Mouse (Mus musculus): Measurements from ENCODE around the gene Ptprcap. TPM values are rescaled to one million over a fixed set of nuclear protein-coding genes. Genes with fewer than 3 reads are reported as not detected.
"Not testable (repeated sequence)": the region's sequence is repeated elsewhere in the genome, so short reads cannot be mapped to it uniquely, and the experiment has no call there.

Gene Ptprcap
- polyA plus RNA-seq, 1 experiment from 2014 or later, result not detected

DNA sequence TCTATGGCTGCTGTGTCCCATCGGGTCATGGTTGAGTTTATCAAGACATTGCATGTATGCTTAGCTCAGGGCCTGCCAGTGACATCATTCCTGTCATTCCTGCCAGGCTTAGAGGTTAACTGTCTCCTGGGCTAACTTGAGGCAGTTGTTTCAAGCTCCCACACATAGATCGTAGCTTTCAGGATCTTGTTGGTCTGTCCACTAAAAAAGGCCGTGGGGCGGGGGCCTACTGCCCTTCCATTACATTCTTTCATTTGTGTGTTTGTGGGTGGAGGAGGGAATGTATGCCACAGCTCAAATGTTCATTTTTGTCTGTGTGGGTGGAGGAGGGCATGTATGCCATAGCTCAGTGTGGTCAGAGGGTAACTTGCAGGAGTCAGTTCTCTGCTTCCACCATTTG is 23.3 kb upstream of the Ptprcap start:
- Histone ChIP-seq H3K27me3 (ENCODE audit: low read depth, poor library complexity, severe bottlenecking) (no peaks in the 10 kb centered on the region), H3K4me3 (no peak overlapping the region), H3K4me1 (peaks cover 21% of the 10 kb centered on the region), H3K9me3 (replicated peaks) (no peaks in the 10 kb centered on the region), H3K36me3 (peaks cover 61% of the 10 kb centered on the region), H3K27ac (replicated peaks) (no peak overlapping the region)
- DNase-seq (ENCODE audit: low spot score), result no peak
- WGBS, result 90% methylated on average over 4 of the region's 4 CpGs

DNA sequence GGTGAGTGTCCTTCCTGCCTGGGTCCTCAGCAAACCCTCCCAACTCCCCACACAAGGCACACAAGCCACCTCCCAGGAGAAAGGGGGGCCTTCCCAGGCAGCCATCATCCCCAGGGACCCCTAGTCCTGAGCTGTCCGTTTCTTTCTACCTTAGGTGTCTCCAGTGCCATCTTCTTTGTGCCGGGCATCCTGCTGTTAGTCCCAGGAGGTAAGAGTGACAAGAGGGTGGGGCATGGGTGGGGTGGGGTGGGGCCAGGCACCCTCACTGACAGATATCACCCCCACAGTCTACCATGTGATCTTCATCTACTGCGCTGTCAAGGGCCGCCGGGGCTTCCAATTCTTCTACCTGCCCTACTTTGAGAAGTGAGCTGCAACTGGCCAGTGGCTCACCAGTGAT is 22.3 kb upstream of the Ptprcap start:
- Histone ChIP-seq H3K36me3 (peaks cover 61% of the 10 kb centered on the region), H3K9me3 (replicated peaks) (no peaks in the 10 kb centered on the region), H3K27me3 (ENCODE audit: low read depth, poor library complexity, severe bottlenecking) (no peaks in the 10 kb centered on the region), H3K4me3 (no peak overlapping the region), H3K4me1 (peaks cover 17% of the 10 kb centered on the region), H3K27ac (replicated peaks) (no peak overlapping the region)
- no peak for DNase-seq (ENCODE audit: low spot score)
- 95% methylated on average over 5 of the region's 5 CpGs for WGBS

DNA sequence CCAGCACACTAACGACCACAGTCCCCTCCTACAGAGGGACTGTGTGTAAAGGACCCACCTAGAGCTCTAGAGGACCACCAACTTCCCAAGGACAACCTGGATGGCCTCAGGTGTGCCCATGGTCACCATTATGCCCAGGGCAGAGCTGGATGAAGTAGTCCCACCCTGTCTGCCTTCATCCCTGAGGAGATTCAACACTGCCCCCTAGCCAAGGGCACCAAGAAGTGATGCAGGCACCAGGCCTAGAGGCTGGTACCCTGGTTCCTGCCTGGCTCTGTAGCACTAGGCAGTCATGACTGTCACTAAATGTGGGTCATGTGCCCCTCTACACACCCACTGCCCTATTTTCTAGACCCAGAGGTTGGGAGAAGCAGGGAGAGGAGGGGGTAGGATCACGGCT is 21.6 kb upstream of the Ptprcap start:
- Histone ChIP-seq H3K27ac (replicated peaks) (no peak overlapping the region), H3K27me3 (ENCODE audit: low read depth, poor library complexity, severe bottlenecking) (no peaks in the 10 kb centered on the region), H3K4me3 (no peak overlapping the region), H3K36me3 (peaks cover 61% of the 10 kb centered on the region), H3K4me1 (peaks cover 10% of the 10 kb centered on the region), H3K9me3 (replicated peaks) (no peaks in the 10 kb centered on the region)
- no peak for DNase-seq (ENCODE audit: low spot score)
- WGBS, result 83% methylated on average over 2 of the region's 2 CpGs

DNA sequence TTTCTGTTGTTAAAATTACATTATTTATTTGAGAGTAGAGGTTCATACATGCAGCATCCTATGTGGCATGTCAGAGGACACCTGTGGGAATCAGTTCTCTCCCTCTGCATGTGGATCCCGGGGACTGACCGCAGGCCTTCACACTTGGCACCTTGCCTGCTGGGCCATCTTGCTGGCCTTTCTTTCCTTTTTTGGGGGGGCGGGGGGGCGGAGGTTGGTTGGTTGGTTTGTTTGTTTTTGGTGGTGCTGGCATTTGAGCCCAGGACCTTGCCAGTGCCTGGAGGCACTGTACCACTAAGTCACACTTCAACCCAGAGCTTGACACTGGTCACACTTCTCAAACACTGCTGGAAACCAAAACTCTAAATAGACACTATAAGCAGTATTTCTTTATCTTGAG is 19.1 kb upstream of the Ptprcap start:
- 98% methylated on average over 4 of the region's 4 CpGs for WGBS
- H3K4me1 ChIP-seq, result peaks cover 9% of the 10 kb centered on the region
- no peak overlapping the region for H3K4me3 ChIP-seq
- DNase-seq (ENCODE audit: low spot score), result no peak
- peaks cover 41% of the 10 kb centered on the region for H3K36me3 ChIP-seq
- no peak overlapping the region for H3K27ac ChIP-seq (replicated peaks)
- H3K9me3 ChIP-seq (replicated peaks), result no peaks in the 10 kb centered on the region
- H3K27me3 ChIP-seq (ENCODE audit: low read depth, poor library complexity, severe bottlenecking), result no peaks in the 10 kb centered on the region

DNA sequence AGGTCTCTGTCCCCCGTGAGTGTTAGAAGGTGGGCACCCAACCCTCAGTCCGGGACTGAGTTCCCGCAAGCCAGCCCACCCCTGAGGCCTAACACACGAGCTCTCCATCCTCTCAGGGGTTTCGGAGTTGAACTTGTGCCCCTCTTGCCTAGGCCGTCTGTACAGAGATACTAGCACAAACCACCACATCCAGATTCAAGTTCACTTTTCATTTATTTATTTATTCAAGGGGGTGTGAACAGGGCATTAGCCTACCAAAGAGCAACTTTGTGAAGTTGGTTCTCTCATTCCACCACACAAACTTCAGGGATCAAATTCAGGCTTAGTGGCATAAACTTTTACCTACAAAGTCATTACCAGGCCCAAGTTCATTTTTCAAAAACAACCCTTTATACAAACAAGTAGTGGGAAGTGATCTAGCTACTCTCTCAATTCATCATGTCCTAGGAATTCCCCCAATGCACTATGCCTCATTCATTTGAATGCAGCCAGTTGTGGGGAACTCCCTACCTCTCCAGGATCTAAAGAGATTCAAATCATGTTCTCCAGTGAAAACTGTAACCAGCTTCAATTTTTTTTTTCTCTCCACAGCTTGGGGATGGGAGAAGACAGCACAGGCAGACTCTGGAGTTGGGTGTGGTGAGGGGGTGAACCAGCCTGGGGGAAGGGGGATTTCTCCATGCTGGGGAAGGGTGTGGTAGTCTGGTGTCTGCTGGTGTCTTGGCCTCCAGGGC is 18.0 kb upstream of the Ptprcap start:
- 76% methylated on average over 6 of the region's 6 CpGs for WGBS
- not testable (repeated sequence) for H3K9me3 ChIP-seq (replicated peaks); H3K27ac ChIP-seq (replicated peaks)

DNA sequence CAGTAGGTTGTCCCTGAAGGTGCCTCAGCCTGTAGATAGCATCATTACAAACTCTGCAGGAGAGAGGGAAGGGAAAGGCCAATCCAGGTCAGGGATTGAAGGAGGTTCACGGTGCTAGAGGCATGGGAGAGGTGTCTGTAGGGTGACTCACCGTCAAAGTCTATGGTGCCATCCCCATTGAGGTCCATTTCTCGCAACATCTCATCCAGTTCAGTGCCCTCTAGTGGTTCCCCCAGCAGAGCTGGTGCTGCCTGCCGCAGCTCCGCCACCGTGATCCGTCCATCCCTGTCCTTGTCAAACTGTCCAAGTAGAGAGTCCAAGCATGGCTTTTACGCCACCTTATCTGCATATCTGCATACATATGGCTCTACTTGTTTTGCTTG is 17.4 kb upstream of the Ptprcap start:
- H3K4me1 ChIP-seq, result peaks cover 20% of the 10 kb centered on the region
- WGBS, result 36% methylated on average over 8 of the region's 8 CpGs

More for the DNA sequence above, 18.0 kb upstream of the Ptprcap start:
- Histone ChIP-seq H3K36me3 (peaks cover 30% of the 10 kb centered on the region), H3K4me1 (peaks cover 19% of the 10 kb centered on the region)
- H3K27me3 ChIP-seq (ENCODE audit: low read depth, poor library complexity, severe bottlenecking); DNase-seq (ENCODE audit: low spot score); H3K4me3 ChIP-seq: not testable (repeated sequence)

DNA sequence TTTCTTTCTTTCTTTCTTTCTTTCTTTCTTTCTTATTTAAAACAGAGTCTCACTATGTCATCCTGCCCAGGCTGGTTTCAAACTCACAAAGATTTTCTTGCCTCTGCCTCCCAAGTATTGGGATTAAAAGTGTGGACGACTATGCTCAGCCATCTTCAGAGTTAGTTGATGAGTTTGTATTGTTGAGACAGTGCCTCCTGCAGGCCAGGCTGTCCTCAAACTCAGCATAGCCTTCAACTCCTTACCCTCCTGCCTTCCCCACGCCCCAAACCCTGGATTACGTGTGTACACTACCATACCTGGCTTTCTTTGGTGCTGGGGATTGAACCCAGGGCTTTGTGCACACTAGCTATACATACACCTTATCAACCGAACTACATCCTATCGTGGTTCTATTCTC is 16.9 kb upstream of the Ptprcap start:
- Histone ChIP-seq H3K9me3 (replicated peaks) (no peaks in the 10 kb centered on the region), H3K27me3 (ENCODE audit: low read depth, poor library complexity, severe bottlenecking) (no peaks in the 10 kb centered on the region), H3K36me3 (peaks cover 22% of the 10 kb centered on the region), H3K4me1 (peaks cover 20% of the 10 kb centered on the region), H3K4me3 (no peak overlapping the region), H3K27ac (replicated peaks) (no peak overlapping the region)
- 77% methylated on average over 5 of the region's 5 CpGs for WGBS
- no peak for DNase-seq (ENCODE audit: low spot score)

More for the DNA sequence above, 17.4 kb upstream of the Ptprcap start:
- not testable (repeated sequence) for H3K27ac ChIP-seq (replicated peaks); H3K4me3 ChIP-seq; H3K9me3 ChIP-seq (replicated peaks); DNase-seq (ENCODE audit: low spot score); H3K27me3 ChIP-seq (ENCODE audit: low read depth, poor library complexity, severe bottlenecking)
- H3K36me3 ChIP-seq, result peaks cover 27% of the 10 kb centered on the region

DNA sequence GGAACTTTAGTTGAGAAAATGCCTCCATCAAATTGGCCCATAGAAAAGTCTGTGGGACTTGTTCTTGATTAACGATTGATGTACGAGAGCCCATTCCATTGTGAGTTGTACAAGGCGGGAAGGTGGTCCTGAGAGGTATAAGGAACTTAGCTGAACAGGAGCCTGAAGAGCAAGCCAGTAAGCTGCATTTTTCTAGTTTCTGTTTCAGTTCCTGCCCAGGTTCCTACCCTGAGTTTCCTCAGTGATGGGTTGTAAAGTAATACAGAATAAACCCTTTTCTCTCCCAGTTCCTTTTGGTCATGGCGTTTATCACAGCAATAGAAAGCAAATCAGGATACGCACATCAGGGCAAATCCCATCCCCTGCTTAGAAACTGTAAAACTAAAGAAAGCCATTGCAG is 15.5 kb upstream of the Ptprcap start:
- Histone ChIP-seq H3K4me3 (no peak overlapping the region), H3K9me3 (replicated peaks) (no peaks in the 10 kb centered on the region), H3K27me3 (ENCODE audit: low read depth, poor library complexity, severe bottlenecking) (no peaks in the 10 kb centered on the region), H3K4me1 (peaks cover 22% of the 10 kb centered on the region), H3K27ac (replicated peaks) (no peak overlapping the region), H3K36me3 (peaks cover 7% of the 10 kb centered on the region)
- WGBS, result 93% methylated on average over 5 of the region's 5 CpGs
- DNase-seq (ENCODE audit: low spot score), result no peak

DNA sequence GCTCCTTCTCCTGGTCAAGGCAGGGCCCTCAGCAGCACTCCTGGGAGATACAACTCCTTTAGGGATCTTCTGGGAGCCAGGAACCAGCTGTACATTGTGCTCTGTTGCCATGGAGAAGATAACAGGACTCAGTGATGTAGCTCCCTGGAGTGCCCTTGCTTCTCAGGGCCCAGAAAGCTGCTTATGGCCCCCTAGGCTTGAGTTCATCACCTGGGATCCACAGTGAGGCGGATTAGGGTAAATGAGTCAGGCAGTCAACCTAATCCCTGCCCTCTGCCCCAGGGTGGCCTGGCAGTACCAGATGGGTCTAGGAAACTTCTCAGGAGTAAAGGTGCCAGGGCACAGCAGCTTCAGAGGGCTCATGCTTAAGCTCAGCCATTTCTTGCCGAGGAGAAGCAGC is 14.0 kb upstream of the Ptprcap start, which contains the start of gene Gpr152:
Gene Gpr152, plus strand, starts transcription at position 342 of the 400 bp plus-strand sequence.
- H3K4me1 ChIP-seq, result peaks cover 23% of the 10 kb centered on the region
- H3K4me3 ChIP-seq, result no peak within 1 kb of the TSS
- no peaks in the 10 kb centered on the region for H3K9me3 ChIP-seq (replicated peaks)
- 65% methylated on average over 2 of the region's 2 CpGs for WGBS
- H3K36me3 ChIP-seq, result no peaks in the 10 kb centered on the region
- peak within 1 kb of the TSS; percentile 65 for H3K27ac ChIP-seq (replicated peaks)
- no peak for DNase-seq (ENCODE audit: low spot score)
- no peaks in the 10 kb centered on the region for H3K27me3 ChIP-seq (ENCODE audit: low read depth, poor library complexity, severe bottlenecking)

DNA sequence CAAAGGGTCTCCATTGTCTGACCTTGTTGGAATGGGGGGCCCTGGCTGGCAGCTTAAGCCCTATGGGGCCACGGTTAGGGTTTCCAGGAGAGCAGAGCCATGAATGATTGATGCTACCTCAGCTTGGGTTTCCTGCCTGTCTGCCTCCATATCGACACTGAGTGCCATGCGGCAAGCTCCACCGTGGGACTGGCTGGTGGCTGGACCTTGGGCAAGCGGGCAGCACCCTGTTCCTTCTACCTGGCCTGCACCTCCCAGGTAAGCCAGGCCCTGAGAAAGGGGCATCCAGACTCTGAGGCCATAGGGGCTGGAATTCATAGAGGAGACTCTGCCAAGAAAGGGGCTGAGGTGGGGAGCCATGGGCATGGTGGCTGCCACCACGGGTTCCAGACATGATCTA is 13.3 kb upstream of the Ptprcap start:
- no peak overlapping the region for H3K4me3 ChIP-seq
- no peaks in the 10 kb centered on the region for H3K27me3 ChIP-seq (ENCODE audit: low read depth, poor library complexity, severe bottlenecking)
- WGBS, result 87% methylated on average over 6 of the region's 6 CpGs
- no peak for DNase-seq (ENCODE audit: low spot score)
- H3K36me3 ChIP-seq, result no peaks in the 10 kb centered on the region
- 0 out of 2 replicates have a peak overlapping the region, but pooled peaks have one; percentile 17 for H3K27ac ChIP-seq (replicated peaks)
- no peaks in the 10 kb centered on the region for H3K9me3 ChIP-seq (replicated peaks)
- H3K4me1 ChIP-seq, result peaks cover 23% of the 10 kb centered on the region

DNA sequence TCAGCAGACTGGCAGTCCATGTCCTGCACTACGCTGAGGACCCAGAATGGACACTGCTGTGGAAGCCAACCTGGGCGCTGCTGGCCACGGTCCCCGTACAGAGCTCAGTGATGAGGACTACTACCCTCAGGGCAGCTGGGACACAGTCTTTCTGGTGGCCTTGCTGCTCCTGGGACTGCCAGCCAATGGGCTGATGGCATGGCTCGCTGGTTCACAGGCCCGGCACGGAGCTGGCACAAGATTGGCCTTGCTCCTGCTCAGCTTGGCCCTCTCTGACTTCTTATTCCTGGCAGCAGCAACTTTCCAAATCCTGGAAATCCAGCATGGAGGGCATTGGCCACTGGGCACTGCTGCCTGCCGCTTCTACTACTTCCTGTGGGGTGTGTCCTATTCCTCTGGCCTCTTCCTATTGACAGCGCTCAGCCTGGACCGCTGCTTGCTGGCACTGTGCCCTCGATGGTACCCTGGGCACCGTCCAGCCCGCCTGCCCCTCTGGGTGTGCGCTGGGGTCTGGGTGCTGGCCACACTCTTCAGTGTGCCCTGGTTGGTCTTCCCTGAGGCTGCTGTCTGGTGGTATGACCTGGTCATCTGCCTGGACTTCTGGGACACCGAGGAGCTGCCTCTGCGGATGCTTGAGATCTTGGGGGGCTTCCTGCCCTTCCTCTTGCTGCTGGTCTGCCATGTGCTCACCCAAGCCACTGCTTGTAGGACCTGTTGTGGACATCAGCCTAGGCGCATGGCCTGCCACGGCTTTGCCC is 10.8 kb upstream of the Ptprcap start:
- Histone ChIP-seq H3K9me3 (replicated peaks) (peaks cover 6% of the 10 kb centered on the region; the same call in 1 of the 2 replicates), H3K36me3 (no peaks in the 10 kb centered on the region), H3K27ac (replicated peaks) (no peak overlapping the region; the same call in 1 of the 2 replicates), H3K27me3 (ENCODE audit: low read depth, poor library complexity, severe bottlenecking) (no peaks in the 10 kb centered on the region), H3K4me3 (no peak overlapping the region), H3K4me1 (peaks cover 28% of the 10 kb centered on the region)
- 93% methylated on average over 18 of the region's 18 CpGs for WGBS
- DNase-seq (ENCODE audit: low spot score), result no peak

DNA sequence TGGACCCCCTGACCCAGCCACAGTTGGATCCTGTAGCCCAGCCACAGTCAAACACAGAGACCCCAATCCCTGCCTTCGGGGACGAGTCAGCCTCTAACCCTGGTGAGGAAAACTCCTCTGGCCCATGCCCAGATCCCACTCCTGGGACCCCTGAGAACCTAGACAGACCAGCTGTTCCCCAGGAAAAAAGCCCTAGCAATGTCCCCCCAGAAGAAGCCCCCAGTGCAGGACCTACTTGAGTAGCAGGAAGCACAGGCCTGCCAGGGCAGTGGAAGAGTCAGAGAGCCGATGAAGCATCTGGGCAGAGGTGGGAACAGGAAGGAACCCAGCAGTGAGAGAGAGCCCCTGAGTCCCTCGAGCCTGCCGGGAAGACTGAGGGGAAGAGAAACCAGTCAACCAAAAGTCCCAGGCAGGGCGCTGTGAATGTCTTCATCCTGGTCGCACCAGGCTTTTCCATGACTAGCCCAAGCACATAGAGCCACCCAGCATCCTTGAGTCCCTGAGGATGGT is 9.6 kb upstream of the Ptprcap start, which contains the start of gene Cabp4:
Gene Cabp4, minus strand, starts transcription at position 275 of the 510 bp plus-strand sequence.
- H3K27ac ChIP-seq (replicated peaks), result peak within 1 kb of the TSS; percentile 14; the same call in 1 of the 2 replicates
- 83% methylated on average over 7 of the region's 7 CpGs for WGBS
- H3K4me1 ChIP-seq, result peaks cover 33% of the 10 kb centered on the region

More for the DNA sequence above, 9.6 kb upstream of the Ptprcap start, which contains the start of gene Cabp4:
- Histone ChIP-seq H3K4me3 (no peak within 1 kb of the TSS), H3K9me3 (replicated peaks) (peaks cover 6% of the 10 kb centered on the region; the same call in 1 of the 2 replicates), H3K36me3 (no peaks in the 10 kb centered on the region), H3K27me3 (ENCODE audit: low read depth, poor library complexity, severe bottlenecking) (no peaks in the 10 kb centered on the region)
- no peak for DNase-seq (ENCODE audit: low spot score)

Data from midbrain, embryonic 10.5 days (tissue).